Mouse (Mus musculus) neural tube, embryonic 14.5 days (tissue): ENCODE measurements around the gene Arih2. TPM values are rescaled to one million over a fixed set of nuclear protein-coding genes. Genes with fewer than 3 reads are reported as not detected.
"Not testable (repeated sequence)": the region's sequence is repeated elsewhere in the genome, so short reads cannot be mapped to it uniquely, and the experiment has no call there.

Source experiments
- ATAC-seq: fragments of 200-750 bp; cut with Nextera tagmentation; 2 replicates; pipeline ENCODE4 v1.8.0; 2017; ENCODE audit warnings: low read depth, mild to moderate bottlenecking, moderate TSS enrichment, moderate library complexity
- H3K27ac ChIP-seq: fragments of 300-500 bp; sonication (generic); 2 replicates; pipeline ENCODE4 v1.5.1; 2014; ENCODE audit warnings: low read depth, mild to moderate bottlenecking, control low read depth, low read length, moderate library complexity, mixed read lengths
- H3K27me3 ChIP-seq: fragments of 300-500 bp; sonication (generic); 2 replicates; pipeline ENCODE4 v1.6.1; 2014; ENCODE audit warnings: low read length; ENCODE audit not compliant: control insufficient read depth, insufficient read depth
- H3K36me3 ChIP-seq: fragments of 300-500 bp; sonication (generic); 2 replicates; pipeline ENCODE4 v1.6.1; 2014; ENCODE audit warnings: low read length, mixed read lengths; ENCODE audit not compliant: control insufficient read depth, insufficient read depth
- H3K4me1 ChIP-seq: fragments of 300-500 bp; sonication (generic); 2 replicates; pipeline ENCODE4 v1.6.1; 2014; ENCODE audit warnings: low read length; ENCODE audit not compliant: control insufficient read depth, insufficient read depth
- H3K4me2 ChIP-seq: fragments of 300-500 bp; sonication (generic); 2 replicates; pipeline ENCODE4 v1.6.1; 2014; ENCODE audit warnings: mild to moderate bottlenecking, low read depth, low read length, control low read depth
- H3K4me3 ChIP-seq: fragments of 300-500 bp; sonication (generic); 2 replicates; pipeline ENCODE4 v1.5.1; 2014; ENCODE audit warnings: low read depth, low read length, control low read depth, mixed read lengths
- H3K9ac ChIP-seq: fragments of 300-500 bp; sonication (generic); replicated peaks from 2 replicates; pipeline ENCODE4 v1.6.1; 2014; ENCODE audit warnings: low read depth, mild to moderate bottlenecking, control low read depth, low read length, mixed read lengths
- H3K9me3 ChIP-seq: fragments of 300-500 bp; sonication (generic); 2 replicates; pipeline ENCODE4 v1.6.1; 2016; ENCODE audit warnings: low read length; ENCODE audit not compliant: control insufficient read depth
- WGBS: fragments of 180-500 bp; shearing (Covaris S2); extraction: QIAGEN DNeasy Blood & Tissue Kit; methylation state at CpG from one replicate; pipeline ENCODE4 v1.1.7; 2014; 5-methylcytosine and 5-hydroxymethylcytosine counted together
- polyA plus RNA-seq: library from polyadenylated mRNA; unstranded; fragments of >200 nt; fragmentation: Nextera tagmentation; extraction: Ambion mirVana; gene quantifications from 2 replicates; pipeline ENCODE4 v1.2.1, GENCODE M21; 2014

Gene Arih2
- polyA plus RNA-seq, 1 experiment from 2014 or later, result 37.7 TPM

GRCm38 (mm10) chr9:108632375-108632774 lies 16.8 kb downstream of the Arih2 start:
- peaks cover 7% of the 10 kb centered on the region; the same call in 1 of the 2 replicates for H3K36me3 ChIP-seq
- H3K27me3 ChIP-seq, result no peaks in the 10 kb centered on the region
- WGBS, result 93% methylated on average over 5 of the region's 5 CpGs
- H3K4me2 ChIP-seq, result no peak overlapping the region
- no peaks in the 10 kb centered on the region for H3K9me3 ChIP-seq
- H3K4me3 ChIP-seq, result no peak overlapping the region
- no peak for ATAC-seq
- no peaks in the 10 kb centered on the region for H3K4me1 ChIP-seq
- no peak overlapping the region for H3K27ac ChIP-seq
- H3K9ac ChIP-seq, result no peak overlapping the region

- Histone ChIP-seq H3K4me1 (no peaks in the 10 kb centered on the region), H3K9me3 (no peaks in the 10 kb centered on the region), H3K27ac (no peak overlapping the region), H3K4me2 (no peak overlapping the region), H3K9ac (no peak overlapping the region), H3K36me3 (peaks cover 7% of the 10 kb centered on the region; the same call in 1 of the 2 replicates), H3K27me3 (no peaks in the 10 kb centered on the region), H3K4me3 (no peak overlapping the region)
- ATAC-seq, result no peak
- 93% methylated on average over 5 of the region's 5 CpGs for WGBS
These were observed 17.4 kb downstream of the Arih2 start for GRCm38 (mm10) chr9:108631631-108632256.

- ATAC-seq, result no peak
- H3K27me3 ChIP-seq, result no peaks in the 10 kb centered on the region
- H3K4me3 ChIP-seq, result no peak overlapping the region
- H3K9ac ChIP-seq, result no peak overlapping the region
- no peak overlapping the region for H3K27ac ChIP-seq
- H3K4me1 ChIP-seq, result no peaks in the 10 kb centered on the region
- H3K9me3 ChIP-seq, result no peaks in the 10 kb centered on the region
- 91% methylated on average over 1 of the region's 1 CpGs for WGBS
- no peak overlapping the region for H3K4me2 ChIP-seq
- H3K36me3 ChIP-seq, result peaks cover 7% of the 10 kb centered on the region; the same call in 1 of the 2 replicates
These were observed 18.5 kb downstream of the Arih2 start for GRCm38 (mm10) chr9:108630683-108631082.

GRCm38 (mm10) chr9:108628141-108628540 lies 21.0 kb downstream of the Arih2 start:
- no peaks in the 10 kb centered on the region for H3K4me1 ChIP-seq
- H3K36me3 ChIP-seq, result peaks cover 4% of the 10 kb centered on the region; the same call in 1 of the 2 replicates
- no peaks in the 10 kb centered on the region for H3K9me3 ChIP-seq
- no peak overlapping the region for H3K9ac ChIP-seq
- no peak overlapping the region for H3K4me2 ChIP-seq
- ATAC-seq, result no peak
- WGBS, result 88% methylated on average over 4 of the region's 4 CpGs
- no peak overlapping the region for H3K27ac ChIP-seq
- no peaks in the 10 kb centered on the region for H3K27me3 ChIP-seq
- H3K4me3 ChIP-seq, result no peak overlapping the region

- ATAC-seq, result no peak
- Histone ChIP-seq H3K9ac (no peak overlapping the region), H3K9me3 (no peaks in the 10 kb centered on the region), H3K27me3 (no peaks in the 10 kb centered on the region), H3K36me3 (no peaks in the 10 kb centered on the region), H3K4me2 (no peak overlapping the region), H3K27ac (no peak overlapping the region), H3K4me3 (no peak overlapping the region), H3K4me1 (no peaks in the 10 kb centered on the region)
- 75% methylated on average over 2 of the region's 2 CpGs for WGBS
These were observed 22.7 kb downstream of the Arih2 start for GRCm38 (mm10) chr9:108626498-108626897.

- H3K36me3 ChIP-seq, result peaks cover 37% of the 10 kb centered on the region
- no peak for ATAC-seq
These were observed 31.9 kb downstream of the Arih2 start for GRCm38 (mm10) chr9:108617301-108617700.

GRCm38 (mm10) chr9:108611488-108611887 lies 37.7 kb downstream of the Arih2 start:
- no peak overlapping the region for H3K4me3 ChIP-seq
- H3K9ac ChIP-seq, result no peak overlapping the region
- no peak overlapping the region for H3K27ac ChIP-seq
- H3K4me2 ChIP-seq, result no peak overlapping the region
- no peaks in the 10 kb centered on the region for H3K27me3 ChIP-seq
- ATAC-seq, result no peak
- 98% methylated on average over 10 of the region's 10 CpGs for WGBS
- no peaks in the 10 kb centered on the region for H3K9me3 ChIP-seq
- H3K4me1 ChIP-seq, result no peaks in the 10 kb centered on the region
- H3K36me3 ChIP-seq, result peaks cover 82% of the 10 kb centered on the region

More at GRCm38 (mm10) chr9:108617301-108617700, 31.9 kb downstream of the Arih2 start:
- no peaks in the 10 kb centered on the region for H3K4me1 ChIP-seq
- H3K4me3 ChIP-seq, result no peak overlapping the region
- no peak overlapping the region for H3K9ac ChIP-seq
- no peak overlapping the region for H3K27ac ChIP-seq
- H3K9me3 ChIP-seq, result no peaks in the 10 kb centered on the region
- H3K4me2 ChIP-seq, result no peak overlapping the region
- no peaks in the 10 kb centered on the region for H3K27me3 ChIP-seq
- WGBS, result 94% methylated on average over 1 of the region's 1 CpGs

- H3K27ac ChIP-seq, result no peak overlapping the region
- no peaks in the 10 kb centered on the region for H3K4me1 ChIP-seq
- H3K9me3 ChIP-seq, result no peaks in the 10 kb centered on the region
- H3K4me3 ChIP-seq, result no peak overlapping the region
- no peak overlapping the region for H3K4me2 ChIP-seq
- no peak for ATAC-seq
- H3K27me3 ChIP-seq, result no peaks in the 10 kb centered on the region
- no peak overlapping the region for H3K9ac ChIP-seq
- peaks cover 77% of the 10 kb centered on the region for H3K36me3 ChIP-seq
- 93% methylated on average over 4 of the region's 4 CpGs for WGBS
These were observed 40.3 kb downstream of the Arih2 start for GRCm38 (mm10) chr9:108608889-108609288.

GRCm38 (mm10) chr9:108607929-108608328 lies 41.3 kb downstream of the Arih2 start:
- H3K9me3 ChIP-seq, H3K27me3 ChIP-seq, H3K9ac ChIP-seq, H3K27ac ChIP-seq, ATAC-seq, H3K4me2 ChIP-seq, H3K4me1 ChIP-seq, H3K4me3 ChIP-seq: not testable (repeated sequence)
- 92% methylated on average over 5 of the region's 5 CpGs for WGBS
- peaks cover 79% of the 10 kb centered on the region for H3K36me3 ChIP-seq
